Mouse (Mus musculus): ENCODE results near the gene Ptpdc1.

Ptpdc1 gene

GRCm38 (mm10) chr13:48582688-48583379 is 42.6 kb downstream of the Ptpdc1 start:
- DNase-seq, result no peak

- DNase-seq, result no peak
Measured at GRCm38 (mm10) chr13:48578616-48579015, 46.8 kb downstream of the Ptpdc1 start.

GRCm38 (mm10) chr13:48577836-48578235 is 47.6 kb downstream of the Ptpdc1 start:
- DNase-seq, result no peak

GRCm38 (mm10) chr13:48577007-48577406 is 48.5 kb downstream of the Ptpdc1 start:
- DNase-seq, result peak; percentile 10

GRCm38 (mm10) chr13:48574718-48575117 is 50.7 kb downstream of the Ptpdc1 start:
- DNase-seq, result no peak

- DNase-seq, result peak; percentile 5
Measured at GRCm38 (mm10) chr13:48573525-48574355, 51.7 kb downstream of the Ptpdc1 start.

DNA sequence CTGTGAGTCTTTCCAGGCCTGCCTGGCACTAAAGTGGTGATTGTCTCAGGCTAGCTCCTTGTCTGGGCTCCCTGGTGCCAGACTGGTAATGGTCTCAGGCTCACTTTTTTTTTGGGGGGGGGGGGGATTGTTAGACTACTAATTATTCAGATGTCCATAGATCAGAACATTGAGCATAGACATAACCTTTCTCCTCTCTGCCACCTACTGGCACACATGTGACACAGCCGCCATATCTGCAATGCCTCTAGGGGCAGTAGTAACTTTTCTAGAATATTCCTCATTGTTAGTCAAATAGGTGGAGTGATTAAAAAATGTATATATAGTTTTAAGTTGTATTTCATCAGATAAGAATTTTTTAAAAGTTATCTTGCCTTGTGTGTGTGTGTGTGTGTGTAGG is 53.3 kb downstream of the Ptpdc1 start:
- peak; percentile 75 for DNase-seq

- no peak for DNase-seq
Measured at GRCm38 (mm10) chr13:48571298-48571697, 54.2 kb downstream of the Ptpdc1 start.

DNA sequence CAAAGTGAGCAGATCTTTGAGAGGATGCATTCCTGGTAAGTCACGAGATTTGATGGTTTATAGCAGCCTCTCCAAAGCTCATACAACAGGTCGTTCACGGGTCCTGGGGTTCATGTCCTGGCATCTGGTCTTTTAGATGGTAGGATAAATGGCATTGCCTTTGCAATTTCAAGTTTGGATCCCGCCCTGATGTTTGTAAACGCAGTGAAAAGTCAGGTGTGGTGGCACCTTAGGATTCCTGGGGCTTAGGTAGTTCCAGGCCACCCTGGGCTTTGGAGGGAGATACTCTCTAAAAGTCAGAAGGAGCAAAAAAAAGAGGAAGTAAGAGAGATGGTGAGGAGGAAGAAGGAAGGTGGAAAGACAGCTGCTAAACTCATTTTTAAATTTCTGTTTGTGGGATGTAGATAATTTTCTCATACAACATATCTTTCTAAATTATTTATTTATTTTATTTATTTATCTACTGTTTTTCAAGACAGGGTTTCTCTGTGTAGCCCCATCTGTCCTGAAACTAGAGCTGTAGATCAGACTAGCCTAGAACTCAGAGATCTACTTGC is 55.8 kb downstream of the Ptpdc1 start:
- DNase-seq, result no peak

DNA sequence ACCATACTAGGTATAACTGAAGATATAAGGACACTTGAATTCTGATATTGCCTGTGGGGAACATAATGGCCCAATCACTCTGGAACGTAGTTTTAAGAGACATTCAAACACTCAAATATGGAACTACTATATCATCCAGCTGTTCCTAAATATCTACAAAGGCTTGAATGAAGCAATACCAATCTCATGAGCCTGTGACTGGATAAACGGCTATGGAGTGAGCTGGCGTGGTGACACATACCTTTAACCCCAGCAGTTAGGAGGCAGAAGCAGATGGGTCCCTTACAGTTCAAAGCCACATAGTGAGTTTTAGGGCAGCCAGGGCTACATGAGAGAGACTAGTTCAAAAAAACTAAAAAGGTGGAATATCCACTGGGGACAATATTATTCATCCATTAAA is 57.8 kb downstream of the Ptpdc1 start:
- no peak for DNase-seq

DNA sequence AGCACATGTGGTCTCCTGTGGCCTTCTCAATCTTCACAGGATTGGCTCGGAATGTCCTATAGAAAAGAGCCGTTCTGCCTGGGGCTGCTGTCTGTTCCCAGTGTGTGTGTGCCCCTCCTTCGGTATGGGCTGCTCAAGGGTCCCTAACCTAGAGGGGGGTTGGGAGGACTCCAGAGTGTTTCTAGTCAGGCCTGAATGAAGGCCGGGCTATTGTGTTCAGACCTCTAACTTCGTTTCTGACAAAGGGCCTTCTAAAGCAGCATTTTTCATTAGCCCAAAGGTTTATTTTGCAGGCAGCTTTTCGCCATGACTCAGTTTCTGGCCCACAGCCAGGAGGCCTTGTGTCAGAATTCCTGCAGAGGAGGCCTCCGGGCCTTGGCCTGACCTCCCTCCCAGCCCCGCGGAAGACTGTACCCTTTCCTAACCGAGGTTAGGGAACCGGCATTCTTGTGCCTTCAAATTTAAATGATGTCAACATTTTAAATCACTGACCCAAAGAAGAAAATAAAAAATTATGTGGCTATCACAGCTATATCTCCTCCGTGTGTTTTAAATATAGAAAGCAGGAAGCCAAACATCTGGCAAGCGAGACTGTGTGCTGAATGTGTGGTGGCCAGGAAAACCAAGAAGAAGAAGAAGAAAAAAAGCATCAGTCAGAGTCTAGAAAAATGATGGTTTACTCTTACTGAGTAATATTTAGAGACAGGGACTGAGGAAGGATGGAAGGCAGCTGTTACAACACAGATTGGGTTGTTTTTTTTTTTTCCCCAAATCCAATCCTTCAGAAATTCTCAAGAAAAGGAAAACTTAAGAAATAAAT is 59.1 kb downstream of the Ptpdc1 start:
- peak; percentile 89 for DNase-seq

GRCm38 (mm10) chr13:48564881-48565600 is 60.4 kb downstream of the Ptpdc1 start:
- DNase-seq, result no peak

GRCm38 (mm10) chr13:48562336-48562735 is 63.1 kb downstream of the Ptpdc1 start:
- no peak for DNase-seq

- DNase-seq, result no peak
Measured at GRCm38 (mm10) chr13:48561481-48561880, 64.0 kb downstream of the Ptpdc1 start.

DNA sequence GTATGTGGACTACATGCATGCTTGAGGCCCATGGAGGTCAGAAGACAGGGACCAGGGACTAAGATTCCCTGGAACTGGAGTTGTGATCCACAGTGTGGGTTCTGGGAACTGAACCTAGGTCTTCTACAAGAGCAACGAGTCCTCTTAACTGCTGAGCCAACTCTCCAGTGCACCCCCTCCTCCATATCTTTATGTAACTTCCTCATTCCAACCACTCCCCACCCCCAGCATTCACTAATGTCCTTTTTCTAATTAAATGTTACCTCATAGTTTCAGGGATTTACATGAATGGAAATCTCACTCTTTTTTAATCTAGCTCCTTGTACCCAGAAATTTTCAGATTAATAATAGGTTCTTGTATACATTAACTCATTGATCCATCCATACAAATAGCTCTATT is 69.5 kb downstream of the Ptpdc1 start:
- no peak for DNase-seq

DNA sequence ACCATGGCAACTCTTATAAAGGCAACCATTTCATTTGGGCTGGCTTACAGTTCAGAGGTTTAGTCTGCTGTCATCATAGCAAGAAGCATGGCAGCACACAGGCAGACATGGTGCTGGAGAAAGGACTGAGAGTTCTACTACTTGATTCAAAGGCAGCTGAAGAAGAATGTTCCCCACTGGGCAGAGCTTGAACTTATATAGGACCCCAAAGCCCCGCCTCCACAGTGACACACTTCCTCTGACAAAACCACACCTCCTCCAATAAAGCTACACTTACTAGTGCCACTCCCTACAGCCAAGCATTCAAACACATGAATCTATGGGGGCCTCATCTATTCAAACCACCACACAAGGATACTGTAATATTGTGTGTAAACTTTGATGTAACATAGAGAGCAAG is 70.9 kb downstream of the Ptpdc1 start:
- no peak for DNase-seq

- peak; percentile 39 for DNase-seq
Measured at GRCm38 (mm10) chr13:48553511-48553910, 72.0 kb downstream of the Ptpdc1 start.

DNA sequence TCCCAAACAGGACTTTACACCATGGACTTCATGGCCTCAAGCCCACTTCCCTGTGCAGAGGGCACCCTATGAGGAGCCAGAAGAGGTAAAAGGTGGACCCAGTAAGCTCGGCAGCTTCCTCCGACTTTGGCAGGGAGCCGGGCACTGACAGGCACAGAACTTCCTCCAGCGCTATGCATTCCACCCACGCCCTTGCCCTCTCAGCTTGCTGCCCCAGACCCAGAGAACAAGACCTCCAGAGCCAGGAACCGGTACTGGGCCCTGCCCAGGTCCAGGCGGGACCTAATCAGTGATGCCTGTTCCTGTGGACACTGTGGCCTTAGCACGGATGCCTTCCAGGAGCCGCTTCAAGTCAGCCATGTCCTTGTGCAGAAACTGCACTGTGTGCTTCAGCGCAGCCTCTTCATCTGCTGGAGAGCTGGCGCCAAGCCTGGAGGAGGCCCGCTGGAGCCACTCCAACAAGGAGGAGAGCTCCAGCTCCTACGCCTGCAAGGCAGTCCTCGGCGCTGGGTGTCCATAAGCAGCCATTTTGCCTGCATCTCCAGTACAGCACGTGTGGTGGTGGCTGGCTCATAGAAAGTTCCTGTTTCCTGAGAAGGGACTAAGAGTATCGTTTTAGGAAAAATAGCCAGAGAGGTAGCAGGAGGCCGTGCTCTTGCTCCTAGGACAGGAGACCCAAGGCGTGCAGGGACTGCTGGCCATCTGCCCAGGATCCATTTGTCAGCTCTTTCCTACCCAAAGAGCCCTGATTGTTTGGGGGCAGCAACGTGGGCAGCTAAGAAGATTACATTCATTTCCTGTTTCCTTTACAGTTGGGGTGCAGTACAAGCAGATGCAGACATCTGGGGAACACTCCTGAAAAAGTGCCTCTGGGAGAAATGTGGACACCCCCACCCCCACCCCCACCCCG is 73.0 kb downstream of the Ptpdc1 start:
- DNase-seq, result no peak

DNA sequence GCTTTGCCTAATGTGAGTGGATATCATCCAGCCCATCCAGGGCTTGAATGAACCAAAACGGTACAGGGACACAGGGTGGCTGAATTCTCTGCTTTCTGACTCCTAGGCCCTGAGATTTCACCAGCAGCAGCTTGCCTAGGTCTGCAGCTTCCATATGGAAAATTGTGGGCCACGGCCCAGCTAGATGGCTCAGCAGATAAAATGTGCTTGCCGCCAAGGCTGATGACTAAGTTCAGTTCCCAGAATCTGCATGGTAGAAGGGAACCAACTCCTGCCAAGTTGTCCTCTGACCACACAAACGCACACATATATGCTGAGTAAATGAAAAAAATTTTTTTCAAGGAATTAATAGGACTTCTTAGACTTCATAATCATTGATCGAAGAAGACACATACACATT is 77.2 kb downstream of the Ptpdc1 start:
- DNase-seq, result no peak

DNA sequence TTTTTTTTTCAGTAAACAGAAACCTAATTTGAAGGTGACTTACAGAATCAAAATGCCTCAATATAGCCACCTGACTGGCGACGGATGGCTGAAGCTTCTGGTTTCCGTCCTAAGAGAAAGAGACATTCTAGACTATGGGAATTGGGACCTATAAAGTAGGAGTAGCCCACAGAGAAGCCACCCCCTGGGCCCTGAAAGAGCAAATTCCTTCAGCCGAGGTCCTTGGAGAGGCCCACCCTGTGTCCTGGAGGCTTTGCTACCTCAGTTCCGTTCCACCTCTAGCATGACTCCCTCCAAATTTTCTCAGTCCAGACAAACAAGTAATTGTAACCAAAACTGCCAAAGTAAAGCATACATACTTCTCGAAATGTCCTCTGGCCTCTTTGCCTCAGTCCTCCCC is 77.8 kb downstream of the Ptpdc1 start:
- DNase-seq, result no peak

GRCm38 (mm10) chr13:48546330-48546917 is 79.0 kb downstream of the Ptpdc1 start:
- DNase-seq, result peak; percentile 99

Data from retina, postnatal 1 day (tissue).